In the genomic region with DNA sequence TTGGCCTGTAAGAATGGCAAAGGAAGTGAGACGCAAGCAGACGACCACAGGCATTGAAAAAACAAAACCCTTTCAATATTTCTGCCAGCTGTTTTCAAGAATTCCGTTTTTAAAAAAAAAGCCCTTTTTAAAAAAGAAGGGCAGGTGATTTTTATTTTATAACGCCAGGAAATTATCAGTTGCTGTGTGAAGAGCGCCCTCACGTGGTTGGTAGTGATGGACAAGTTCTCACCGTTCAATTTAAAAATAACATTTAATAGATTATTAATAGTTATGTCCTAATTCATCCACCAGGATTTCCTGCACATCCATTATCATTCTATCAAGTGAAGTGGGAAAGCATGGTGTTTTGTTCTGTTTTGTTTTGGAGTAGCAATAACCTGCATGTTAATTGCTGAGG, we compare ENCODE assay signal across 9 mouse cellular contexts. TPM values are rescaled to one million over a fixed set of nuclear protein-coding genes. Genes with fewer than 3 reads are reported as not detected.
DNase-seq lines count a peak whose midpoint lies in the region; ATAC-seq lines count a peak whose summit lies in the region.
"Had no signal": no experiment of that assay in that cellular context is flagged by ENCODE, and none has a peak within 500 bp of the region (broad histone marks: within the 10 kb centered on the region; RNA-seq: fewer than 3 reads in every experiment).

No protein-coding gene starts in this region.

- H3K4me3 ChIP-seq in forebrain, embryonic 14.5 days (ENCODE audit: low read depth, low read length): peak overlapping the region; percentile 63; the same call in 1 of the 2 replicates
- H3K4me3 ChIP-seq in limb, embryonic 11.5 days (ENCODE audit: low read depth, low read length): no peak overlapping the region

- H3K9me3 ChIP-seq in forebrain, embryonic 14.5 days (replicated peaks; ENCODE audit: control insufficient read depth, low read length): no peaks in the 10 kb centered on the region
- H3K9me3 ChIP-seq in limb, embryonic 11.5 days (ENCODE audit: control insufficient read depth, low read length): no peaks in the 10 kb centered on the region

- H3K4me2 ChIP-seq in forebrain, embryonic 14.5 days (ENCODE audit: low read length): peak overlapping the region; percentile 62
- no peak overlapping the region for H3K4me2 ChIP-seq in limb, embryonic 11.5 days (ENCODE audit: low read depth, severe bottlenecking)

- H3K4me1 ChIP-seq in forebrain, embryonic 14.5 days (ENCODE audit: control insufficient read depth, insufficient read depth, low read length): peaks cover 25% of the 10 kb centered on the region
- no peaks in the 10 kb centered on the region for H3K4me1 ChIP-seq in limb, embryonic 11.5 days (ENCODE audit: control insufficient read depth, insufficient read depth, low read length)

- H3K36me3 ChIP-seq in forebrain, embryonic 14.5 days (ENCODE audit: control insufficient read depth, insufficient read depth, low read length): no peaks in the 10 kb centered on the region
- H3K36me3 ChIP-seq in limb, embryonic 11.5 days (ENCODE audit: control insufficient read depth, insufficient read depth, low read length): no peaks in the 10 kb centered on the region

- 9% methylated on average over 7 of the region's 7 CpGs for WGBS in forebrain, embryonic 14.5 days
- 15% methylated on average over 7 of the region's 7 CpGs for WGBS in limb, embryonic 11.5 days

- H3K27ac ChIP-seq in forebrain, embryonic 14.5 days (ENCODE audit: low read depth, low read length): no peak overlapping the region
- H3K27ac ChIP-seq in limb, embryonic 11.5 days (replicated peaks; ENCODE audit: low read depth, low read length): no peak overlapping the region
- H3K27ac ChIP-seq: liver, embryonic 14.5 days had no signal

- no peak overlapping the region; the same call in 1 of the 2 replicates for H3K9ac ChIP-seq in forebrain, embryonic 14.5 days (ENCODE audit: low read length)
- H3K9ac ChIP-seq in limb, embryonic 11.5 days (ENCODE audit: low read length): no peak overlapping the region
- H3K9ac ChIP-seq: liver, embryonic 14.5 days had no signal

- peak; percentile 47 to 55 for DNase-seq in frontal cortex, postnatal 25 days (ENCODE audit: low spot score in 2 of 2)
- no peak for DNase-seq in frontal cortex, postnatal 10 days (ENCODE audit: low spot score in 2 of 2)
- peak; percentile 22 for DNase-seq in R1 (ENCODE audit: low read depth, low spot score)
- peak; percentile 79 for DNase-seq in forebrain, embryonic 14.5 days (ENCODE audit: low spot score)
- peak; percentile 63 for DNase-seq in limb, embryonic 11.5 days (ENCODE audit: low spot score)
- peak; percentile 78 for DNase-seq in right cerebral cortex, postnatal 4 days
- no peak for DNase-seq in heart, adult 8-10 months (ENCODE audit: low spot score)
- DNase-seq in ovary, postnatal 36 days (ENCODE audit: low spot score): no peak

- no peak for ATAC-seq in forebrain, embryonic 14.5 days
- ATAC-seq in limb, embryonic 11.5 days (ENCODE audit: insufficient number of reproducible peaks, low FRiP score, low TSS enrichment, low read depth): no peak

- H3K27me3 ChIP-seq in forebrain, embryonic 14.5 days (replicated peaks; ENCODE audit: control insufficient read depth, insufficient read depth, low read length): no peaks in the 10 kb centered on the region
- peaks cover 14% of the 10 kb centered on the region for H3K27me3 ChIP-seq in limb, embryonic 11.5 days (ENCODE audit: control insufficient read depth, insufficient read depth, low read length)

RNA-seq across cellular contexts. Expression of gene Adgrb3, which starts 2.7 kb away (rescaled TPM):
- 40.0 and 46.8 TPM in 2 replicates for polyA plus RNA-seq in forebrain, embryonic 14.5 days (2014; fragmentation: Nextera tagmentation; extraction: Ambion mirVana)
- 0.58 and 0.95 TPM in 2 replicates for polyA plus RNA-seq in limb, embryonic 11.5 days (2014; fragmentation: Nextera tagmentation; extraction: Ambion mirVana)
- total RNA-seq in heart, adult 8-10 months (2022): not detected

Comparison
In these comparisons a context has a peak if more than half of its experiments do, and no peak if none do; other contexts are left out.
1. DNase-seq: peak in frontal cortex, postnatal 25 days (2 of 2), R1 (single experiment), forebrain, embryonic 14.5 days (single experiment), limb, embryonic 11.5 days (single experiment) and right cerebral cortex, postnatal 4 days (single experiment); none in frontal cortex, postnatal 10 days (0 of 2), heart, adult 8-10 months (single experiment) and ovary, postnatal 36 days (single experiment).
2. RNA of gene Adgrb3, which starts 2.7 kb away (polyA plus RNA-seq): 40.0 to 46.8 TPM in forebrain, embryonic 14.5 days; 0.58 to 0.95 TPM in limb, embryonic 11.5 days; every median in the first group is over 10 times any median in the second.